Mouse (Mus musculus) embryo, embryonic 9.5 days (tissue): ENCODE measurements at regions not wholly inside any gene's neighbourhood (a gene's known extent, or its start where the extent isn't known, plus 50 kb on each side); places are given as distances from the start of the nearest gene placed in this dataset.
"Not testable (repeated sequence)": the region's sequence is repeated elsewhere in the genome, so short reads cannot be mapped to it uniquely, and the experiment has no call there.

Experiments used
- DNase-seq: peaks from one replicate; pipeline ENCODE4 v3.0.0-alpha.2; 2017; ENCODE audit errors: extremely low spot score

DNA sequence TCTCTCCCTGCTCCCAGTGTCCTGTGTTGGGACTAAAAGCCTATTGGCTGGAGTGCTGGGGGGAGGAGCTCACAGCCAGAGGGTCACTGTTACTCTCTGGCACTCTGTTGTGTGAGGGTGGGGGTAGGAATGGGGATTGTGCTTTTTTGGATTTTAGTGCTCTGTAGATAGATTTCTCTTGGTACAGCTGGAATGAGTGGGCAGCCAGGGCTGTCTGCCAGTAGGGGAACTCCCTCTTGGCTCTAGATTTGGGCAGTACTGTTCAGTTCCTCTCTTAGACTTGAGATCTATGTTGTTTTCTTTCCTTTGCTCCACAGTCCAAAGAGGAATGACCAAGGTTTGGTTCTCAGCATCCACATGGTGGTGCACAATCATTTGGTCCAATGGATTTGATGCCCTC, 282.6 kb downstream of the Fgf9 start:
- no peak for DNase-seq

- no peak for DNase-seq
Observed at GRCm38 (mm10) chr14:58336148-58336547, 265.8 kb downstream of the Fgf9 start.

DNA sequence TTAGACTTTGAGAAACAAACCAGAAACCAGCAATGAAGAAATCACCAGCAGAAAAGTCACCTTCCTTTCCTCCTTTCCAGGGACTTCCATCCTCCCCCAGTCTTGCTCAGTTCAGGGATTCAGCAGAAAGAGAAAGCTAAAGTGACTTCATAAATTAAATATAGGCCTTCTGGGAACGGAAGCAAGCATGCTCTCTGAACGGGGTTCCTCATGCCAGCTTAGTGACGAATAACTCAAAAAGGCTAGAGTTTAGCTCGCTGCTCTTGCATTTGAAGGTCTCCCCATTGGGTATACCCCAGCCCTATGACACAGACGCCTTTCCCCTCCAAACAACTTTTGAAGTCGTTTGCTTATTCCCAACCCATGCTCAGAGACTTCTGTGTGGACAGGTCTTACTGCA, 252.8 kb downstream of the Fgf9 start:
- no peak for DNase-seq

DNA sequence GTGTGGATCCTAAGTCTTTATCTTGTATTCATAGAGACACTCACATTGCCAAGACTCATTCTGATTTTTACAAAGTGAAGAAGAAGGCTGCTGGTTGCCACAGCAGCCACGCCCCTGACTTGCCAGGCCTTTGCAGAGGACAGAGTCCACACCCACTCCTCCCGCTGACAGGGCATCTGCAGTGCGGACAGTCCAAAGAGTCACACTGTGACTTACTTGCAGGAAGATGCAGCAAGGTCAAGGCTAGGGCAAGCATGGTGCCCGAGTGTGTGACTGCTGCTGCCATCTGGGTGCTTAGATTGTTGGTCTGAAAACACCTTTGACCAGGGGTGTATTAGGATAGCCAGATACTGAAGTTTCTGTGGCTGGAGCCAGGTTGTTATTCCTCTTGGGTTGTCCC, 252.1 kb downstream of the Fgf9 start:
- no peak for DNase-seq

- no peak for DNase-seq
Observed at GRCm38 (mm10) chr14:58321875-58322274, 251.5 kb downstream of the Fgf9 start.

DNA sequence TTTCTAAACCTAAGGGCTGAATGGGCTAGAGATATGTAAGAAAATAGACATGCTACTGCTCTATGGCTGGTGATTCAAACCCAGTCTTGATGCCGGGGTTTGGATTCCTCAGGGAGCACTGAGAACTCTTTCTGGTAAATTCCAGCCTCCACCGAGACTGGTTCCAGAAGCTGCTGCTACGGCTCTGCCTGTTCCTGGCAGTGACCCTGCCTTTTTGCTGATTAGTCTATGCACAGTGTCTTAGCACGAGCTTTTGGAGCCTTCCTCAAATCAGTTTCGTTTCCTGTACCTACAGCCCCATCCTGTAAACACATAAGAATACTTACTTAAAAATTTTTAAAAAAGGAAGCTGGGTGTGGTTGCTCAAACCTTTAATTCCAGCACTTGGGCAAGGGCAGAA, 250.9 kb downstream of the Fgf9 start:
- no peak for DNase-seq

GRCm38 (mm10) chr14:58317640-58318039, 247.3 kb downstream of the Fgf9 start:
- DNase-seq: no peak

GRCm38 (mm10) chr14:58317231-58317630, 246.9 kb downstream of the Fgf9 start:
- no peak for DNase-seq

DNA sequence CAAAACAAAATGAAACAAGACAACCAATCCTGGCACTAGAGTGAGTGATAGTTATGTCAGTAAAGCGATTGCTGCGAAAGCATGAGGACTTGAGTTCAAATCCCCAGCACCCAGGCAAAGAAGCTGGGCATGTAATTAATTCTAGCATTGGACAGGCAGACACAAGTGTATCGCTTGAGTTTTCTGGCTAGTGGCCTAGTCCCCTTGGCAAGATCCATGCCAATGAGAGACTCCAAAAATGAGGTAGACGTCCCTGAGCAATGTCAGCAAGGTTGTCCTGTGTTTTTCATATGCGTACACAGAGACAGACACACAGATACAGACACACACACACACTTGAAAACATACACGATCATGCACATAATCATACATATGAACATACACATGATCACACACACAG, 237.3 kb downstream of the Fgf9 start:
- no peak for DNase-seq

DNA sequence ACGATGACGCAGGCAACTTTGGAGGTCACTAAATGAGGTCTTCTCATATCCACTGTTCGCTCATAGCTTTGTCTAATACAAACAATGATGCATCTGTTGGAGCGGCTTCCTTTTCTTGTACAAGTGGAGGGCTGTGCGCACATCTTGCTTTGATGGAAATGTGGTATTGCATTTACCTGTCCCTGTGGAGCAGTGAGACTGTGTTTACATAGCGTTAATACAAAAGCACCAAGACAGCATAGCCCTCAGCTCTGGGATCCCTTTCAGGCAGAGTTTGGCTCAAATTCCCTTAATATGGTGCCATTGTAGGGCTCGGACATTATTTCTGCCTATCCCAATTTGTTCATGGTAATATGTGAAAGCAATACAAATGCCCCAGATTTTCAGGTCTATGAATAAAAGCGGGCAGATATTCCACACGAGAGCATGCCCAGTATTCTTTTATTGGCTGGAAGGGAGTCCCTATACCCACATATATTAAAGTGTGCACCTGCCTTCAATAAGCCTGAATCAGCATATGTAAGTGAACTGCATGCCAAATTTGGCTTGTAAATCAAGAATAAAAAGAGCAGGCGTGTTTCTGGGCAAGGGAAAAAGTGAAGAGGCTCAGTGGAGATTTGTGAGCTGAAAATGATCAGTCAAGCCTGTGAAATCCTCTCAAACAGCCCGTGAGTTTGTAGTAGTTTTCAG, 236.6 kb downstream of the Fgf9 start:
- no peak for DNase-seq

GRCm38 (mm10) chr14:58300411-58300887, 230.1 kb downstream of the Fgf9 start:
- peak; percentile 17 for DNase-seq

DNA sequence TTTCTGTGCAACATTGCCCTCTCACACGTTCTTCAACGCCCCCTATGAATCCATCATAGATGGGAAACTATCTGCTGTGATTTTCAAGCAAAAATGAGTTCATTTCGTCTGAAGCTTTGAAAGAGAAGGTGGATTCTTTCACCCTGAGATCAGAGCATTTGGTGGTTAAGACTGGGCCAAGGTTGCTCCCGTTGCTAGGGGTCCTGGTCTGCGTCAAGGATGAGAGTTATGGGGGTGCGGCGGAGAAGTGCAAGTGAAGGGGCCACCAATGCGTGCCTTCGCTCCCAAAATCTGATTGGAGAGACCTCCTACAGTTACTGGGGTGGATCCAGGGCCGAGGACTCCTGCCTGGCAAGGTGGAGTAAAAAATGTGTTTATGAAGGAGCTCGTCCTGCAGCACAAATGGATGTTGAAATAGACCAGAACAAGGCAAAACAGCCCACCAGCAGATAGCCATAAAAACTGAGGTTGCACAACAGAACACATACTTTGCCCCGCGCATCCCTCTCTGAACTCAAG, 215.7 kb downstream of the Fgf9 start:
- no peak for DNase-seq

DNA sequence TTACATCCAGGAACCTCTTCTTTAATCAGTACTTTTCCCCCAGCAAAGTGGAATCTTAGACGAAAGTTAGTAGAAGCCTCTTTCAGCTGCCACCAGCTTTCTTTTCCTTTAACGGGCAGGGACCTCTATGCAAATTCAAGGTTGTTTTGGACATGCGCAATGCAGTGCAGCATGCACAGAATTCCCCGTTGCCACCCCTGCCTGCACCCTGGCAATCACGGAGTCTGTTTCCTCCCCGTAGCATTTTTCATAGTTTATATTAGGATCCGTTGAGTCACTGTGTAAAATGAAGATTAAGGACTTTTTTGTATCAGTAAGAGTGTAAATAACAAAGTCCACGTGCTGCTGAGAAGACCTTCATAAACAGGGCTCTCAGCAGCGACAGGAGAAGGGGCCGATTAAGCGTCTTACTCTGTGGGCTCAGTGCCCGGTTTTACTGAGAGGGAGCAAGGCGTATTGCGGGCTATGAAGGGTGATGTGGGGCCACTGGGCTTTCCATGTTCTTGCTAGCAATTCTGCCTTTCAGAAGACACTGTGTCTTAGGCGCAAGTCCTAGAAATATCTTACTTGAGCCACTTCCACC, 212.5 kb downstream of the Fgf9 start:
- no peak for DNase-seq

GRCm38 (mm10) chr14:58282264-58282663, 211.9 kb downstream of the Fgf9 start:
- no peak for DNase-seq

GRCm38 (mm10) chr14:58274440-58274839, 204.1 kb downstream of the Fgf9 start:
- DNase-seq: not testable (repeated sequence)

DNA sequence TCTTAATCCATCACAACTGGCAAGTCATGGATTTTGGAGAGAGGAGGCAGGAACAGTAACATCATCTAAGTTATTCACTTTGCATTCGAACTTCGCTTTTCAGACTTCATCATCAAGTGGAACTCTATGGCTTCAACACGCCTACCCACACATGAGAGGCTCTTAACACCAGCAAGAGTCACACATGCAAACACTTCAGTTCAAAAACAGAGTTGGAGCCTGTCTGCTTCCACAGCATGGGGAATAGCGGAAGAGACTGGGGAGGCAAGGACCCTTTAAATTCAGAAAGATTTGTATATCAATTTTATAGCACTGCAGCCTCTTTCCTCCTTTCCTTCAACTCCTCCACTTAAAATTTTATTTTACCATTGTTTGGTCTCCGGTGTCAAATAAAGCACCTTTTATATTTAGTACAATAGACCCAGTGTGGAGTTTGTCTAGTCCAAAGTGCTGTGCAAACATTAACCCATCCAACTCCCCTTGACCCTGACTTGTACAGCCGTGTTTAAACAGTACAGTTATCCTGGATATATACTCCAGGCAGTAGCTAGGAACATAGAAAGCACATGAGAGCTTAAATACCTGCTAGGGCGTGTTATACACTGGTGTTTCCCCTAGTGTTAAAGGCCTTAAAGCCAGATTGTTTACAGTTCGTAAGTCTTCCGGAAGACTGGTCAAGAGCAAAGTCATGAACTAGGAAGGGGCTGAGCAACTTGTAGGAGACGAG, 203.5 kb downstream of the Fgf9 start:
- DNase-seq: no peak

GRCm38 (mm10) chr14:58265373-58265772, 195.0 kb downstream of the Fgf9 start:
- DNase-seq: no peak

DNA sequence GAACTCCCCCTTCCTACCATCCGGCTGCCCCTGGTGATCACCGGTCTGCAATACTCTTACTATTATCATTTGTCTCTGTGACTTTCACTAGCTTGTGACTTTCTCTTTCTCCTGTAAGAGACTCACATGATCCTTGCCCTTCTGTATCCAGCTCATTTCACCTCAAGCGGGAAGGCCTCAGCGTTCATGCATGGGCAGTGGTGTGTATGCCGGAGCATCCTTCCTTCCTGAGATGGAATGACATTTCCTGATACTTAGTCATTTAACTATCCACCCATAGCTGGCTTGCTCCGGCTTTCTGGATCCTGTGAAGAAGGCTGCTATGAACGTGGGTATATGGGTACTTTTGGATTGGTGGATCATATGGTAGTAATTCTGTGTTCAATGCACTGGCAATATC, 194.1 kb downstream of the Fgf9 start:
- no peak for DNase-seq

DNA sequence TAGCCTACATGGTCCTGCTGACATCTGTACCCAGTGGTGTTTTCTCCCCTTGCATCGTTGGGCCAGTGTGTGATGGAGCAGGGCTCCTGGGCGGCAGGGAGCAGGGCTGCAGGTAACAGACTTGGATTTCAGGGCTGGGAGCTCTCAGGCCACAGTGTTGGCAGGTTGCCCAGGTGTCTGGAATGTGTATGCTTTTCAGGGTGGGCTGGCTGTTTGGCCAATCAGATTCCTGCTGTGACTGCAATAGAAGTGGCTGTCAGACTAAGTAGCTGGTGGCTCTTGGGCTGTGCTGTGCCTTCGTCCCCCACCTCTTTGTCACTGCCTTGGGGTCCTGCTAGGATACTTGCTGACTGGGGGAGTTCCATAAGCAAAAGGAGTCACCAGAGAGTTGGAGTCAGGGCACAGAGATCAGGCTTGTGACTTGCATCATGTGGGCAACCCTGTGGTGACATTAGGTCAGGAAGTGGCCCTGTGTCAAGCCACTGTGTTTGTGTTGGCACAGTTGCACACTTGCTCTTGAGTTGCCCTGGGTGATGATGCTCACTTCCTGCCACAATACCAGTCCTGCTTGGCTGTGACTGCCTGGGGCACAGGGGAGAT, 183.1 kb downstream of the Fgf9 start:
- no peak for DNase-seq

DNA sequence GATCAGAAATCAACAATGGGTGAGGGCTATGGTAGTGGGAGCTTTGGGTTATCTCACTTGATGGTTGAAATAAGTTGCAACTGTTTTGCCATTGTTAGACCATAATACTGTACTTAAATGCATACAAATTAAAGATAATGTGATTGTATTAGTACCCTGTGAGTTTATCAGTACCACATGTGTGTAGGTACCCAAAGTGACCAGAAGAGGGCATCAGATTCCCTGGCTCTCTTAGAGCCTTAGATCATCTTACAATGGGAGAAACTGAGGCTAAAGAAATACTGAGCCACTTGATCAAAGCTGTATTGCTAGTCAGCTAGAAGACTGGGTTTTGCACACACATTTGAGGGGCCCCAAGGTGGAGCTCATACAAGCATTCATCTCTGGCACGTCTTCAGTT, 155.5 kb downstream of the Fgf9 start:
- DNase-seq: no peak

GRCm38 (mm10) chr14:58224419-58224818, 154.1 kb downstream of the Fgf9 start:
- DNase-seq: no peak

DNA sequence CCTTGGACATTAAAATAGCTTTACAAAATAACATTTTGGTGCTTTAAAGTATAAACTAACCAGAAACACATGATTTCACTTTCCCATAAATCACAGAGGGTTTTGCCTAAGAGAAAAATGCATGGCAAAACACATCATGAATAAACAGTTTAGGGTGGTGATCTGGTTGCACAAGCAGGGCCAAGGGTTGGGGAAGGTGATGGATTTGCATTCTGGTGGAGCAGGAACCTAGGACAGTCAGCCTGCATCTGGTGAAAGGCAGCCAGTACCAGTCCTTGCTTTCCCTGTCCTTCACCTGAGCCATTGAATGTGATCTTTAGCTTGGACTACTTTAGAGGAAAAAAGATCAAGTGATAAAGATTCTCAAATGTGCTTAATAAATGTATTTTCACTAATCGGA, 138.1 kb downstream of the Fgf9 start:
- DNase-seq: no peak
